Mouse (Mus musculus) adrenal gland, postnatal 25 days (tissue): Measurements from ENCODE around the gene Camsap3. TPM values are rescaled to one million over a fixed set of nuclear protein-coding genes. Genes with fewer than 3 reads are reported as not detected.
A peak's percentile ranks its signal among the peaks of the same experiment; 100 is the strongest.

ENCODE experiments used
- DNase-seq: peaks from one replicate; pipeline ENCODE4 v3.0.0; 2021; ENCODE audit warnings: mixed read lengths
- total RNA-seq: library from RNA; stranded (reverse); gene quantifications from 2 replicates; pipeline ENCODE4 v1.2.3, GENCODE M21; 2021

Gene Camsap3
- total RNA-seq, 1 experiment from 2014 or later = 7.0 TPM

GRCm38 (mm10) chr8:3656725-3657381 is 69.8 kb downstream of the Camsap3 start:
- peak; percentile 21 for DNase-seq

Other genes with a start within 250 kb of the Camsap3 start
- gene A430078G23Rik, start 233.9 kb upstream of the Camsap3 start, total RNA-seq = 0.27 TPM in 1 of 2 replicates, not detected in the other
- 30.6 and 53.5 TPM in 2 replicates for gene Arhgef18, start 194.3 kb upstream of the Camsap3 start, total RNA-seq
- 11.2 and 12.4 TPM in 2 replicates for gene Pex11g, start 119.6 kb upstream of the Camsap3 start, total RNA-seq
- gene Tex45, start 116.4 kb upstream of the Camsap3 start, total RNA-seq = not detected in 2 replicates
- 18.2 and 24.3 TPM in 2 replicates for gene Zfp358, start 94.2 kb upstream of the Camsap3 start, total RNA-seq
- 46.3 and 46.5 TPM in 2 replicates for gene Mcoln1, start 86.8 kb upstream of the Camsap3 start, total RNA-seq
- gene Pnpla6, start 71.9 kb upstream of the Camsap3 start, total RNA-seq = 41.7 and 63.8 TPM in 2 replicates
- not detected in 2 replicates for gene C330021F23Rik, start 19.3 kb upstream of the Camsap3 start, total RNA-seq
- 34.8 and 40.9 TPM in 2 replicates for gene Xab2, start 34.0 kb downstream of the Camsap3 start, total RNA-seq
- gene Pet100, start 34.3 kb downstream of the Camsap3 start, total RNA-seq = 90.3 and 117 TPM in 2 replicates
- not detected in 2 replicates for gene Pcp2, start 38.3 kb downstream of the Camsap3 start, total RNA-seq
- 123 and 133 TPM in 2 replicates for gene Stxbp2, start 43.7 kb downstream of the Camsap3 start, total RNA-seq
- gene Retn, start 68.5 kb downstream of the Camsap3 start, total RNA-seq = 32.6 and 32.8 TPM in 2 replicates
- 0.21 TPM in 1 of 2 replicates, not detected in the other for gene Mcemp1, start 78.5 kb downstream of the Camsap3 start, total RNA-seq
- 23.1 and 33.7 TPM in 2 replicates for gene Fcor, start 85.1 kb downstream of the Camsap3 start, total RNA-seq
- gene Trappc5, start 89.0 kb downstream of the Camsap3 start, total RNA-seq = 19.3 and 20.2 TPM in 2 replicates
- gene Fcer2a, start 106.9 kb downstream of the Camsap3 start, total RNA-seq = 0.18 TPM in 1 of 2 replicates, not detected in the other
- gene Clec4g, start 133.4 kb downstream of the Camsap3 start, total RNA-seq = not detected in 2 replicates
- gene Cd209a, start 161.7 kb downstream of the Camsap3 start, total RNA-seq = not detected in 2 replicates